In the genomic region with DNA sequence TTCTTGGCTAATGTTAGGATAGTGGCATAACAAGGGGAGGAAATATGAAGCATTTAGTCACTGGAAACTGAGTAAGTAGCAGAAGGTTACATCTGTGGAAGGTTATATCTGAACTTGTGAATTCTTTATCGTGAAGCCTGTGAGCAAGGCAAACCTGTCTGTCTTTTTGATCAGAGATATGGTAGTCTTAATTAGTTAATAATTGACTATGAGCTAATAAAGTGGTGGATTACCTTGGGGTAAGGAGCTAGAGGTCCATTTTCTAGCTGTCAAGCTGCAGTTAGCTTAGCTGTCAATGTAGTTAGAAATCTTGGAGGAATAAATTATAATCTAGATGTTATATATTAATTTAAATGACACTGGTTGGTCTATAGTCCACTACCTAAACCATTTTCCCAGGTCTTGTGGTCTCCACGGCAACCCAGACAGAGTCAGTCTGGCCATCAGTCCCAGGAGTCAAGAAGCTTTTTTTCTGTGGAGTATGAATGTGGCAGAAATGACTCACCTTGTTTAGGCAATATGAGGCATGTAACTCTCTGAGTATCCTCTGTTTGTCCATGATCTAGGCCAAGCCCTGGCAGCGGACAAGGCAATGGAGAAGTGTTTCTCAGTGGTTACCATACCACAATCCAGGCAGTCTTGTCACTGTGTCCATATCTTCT, we compare ENCODE assay signal across 23 mouse cellular contexts.
DNase-seq lines count a peak whose midpoint lies in the region; ATAC-seq and TF ChIP-seq lines count a peak whose summit lies in the region.
"Had no signal": no experiment of that assay in that cellular context is flagged by ENCODE, and none has a peak within 500 bp of the region (broad histone marks: within the 10 kb centered on the region; RNA-seq: fewer than 3 reads in every experiment).

No protein-coding gene starts in this region.

- H3K27me3 ChIP-seq in kidney, postnatal 0 days (ENCODE audit: insufficient read depth, low read length): no peaks in the 10 kb centered on the region
- H3K27me3 ChIP-seq in stomach, embryonic 15.5 days (replicated peaks): no peaks in the 10 kb centered on the region
- H3K27me3 ChIP-seq in hindbrain, embryonic 14.5 days (ENCODE audit: control insufficient read depth, insufficient read depth, low read length): no peaks in the 10 kb centered on the region
- H3K27me3 ChIP-seq: embryonic facial prominence, embryonic 13.5 days; forebrain, embryonic 12.5 days; heart, embryonic 15.5 days; hindbrain, embryonic 15.5 days had no signal

- no peak overlapping the region for H3K9ac ChIP-seq in kidney, postnatal 0 days (ENCODE audit: low read depth, low read length)
- no peak overlapping the region for H3K9ac ChIP-seq in stomach, embryonic 15.5 days
- no peak overlapping the region for H3K9ac ChIP-seq in hindbrain, embryonic 14.5 days
- H3K9ac ChIP-seq: embryonic facial prominence, embryonic 13.5 days; forebrain, embryonic 12.5 days; heart, embryonic 15.5 days; hindbrain, embryonic 15.5 days had no signal

- no peaks in the 10 kb centered on the region for H3K36me3 ChIP-seq in kidney, postnatal 0 days (ENCODE audit: insufficient read depth, low read length)
- no peaks in the 10 kb centered on the region for H3K36me3 ChIP-seq in stomach, embryonic 15.5 days
- H3K36me3 ChIP-seq in hindbrain, embryonic 14.5 days (replicated peaks; ENCODE audit: control insufficient read depth, insufficient read depth): no peaks in the 10 kb centered on the region
- H3K36me3 ChIP-seq: embryonic facial prominence, embryonic 13.5 days; forebrain, embryonic 12.5 days; G1E; heart, embryonic 15.5 days; hindbrain, embryonic 10.5 days; hindbrain, embryonic 15.5 days had no signal

- H3K4me3 ChIP-seq in kidney, postnatal 0 days (replicated peaks; ENCODE audit: low read depth, low read length): no peak overlapping the region
- H3K4me3 ChIP-seq in stomach, embryonic 15.5 days (replicated peaks): no peak overlapping the region
- H3K4me3 ChIP-seq in hindbrain, embryonic 14.5 days (replicated peaks; ENCODE audit: low read length): no peak overlapping the region
- H3K4me3 ChIP-seq: embryonic facial prominence, embryonic 13.5 days; forebrain, embryonic 12.5 days; heart, adult 2 months; heart, embryonic 15.5 days; hindbrain, embryonic 10.5 days; hindbrain, embryonic 15.5 days had no signal

- ATAC-seq in kidney, postnatal 0 days (replicated peaks; ENCODE audit: low FRiP score, low read depth): peak; percentile 82
- peak; percentile 53 for ATAC-seq in stomach, embryonic 15.5 days (ENCODE audit: insufficient read depth, low FRiP score, low read depth)
- no peak for ATAC-seq in hindbrain, embryonic 14.5 days (ENCODE audit: low FRiP score)
- ATAC-seq: CD4-positive, CD25-positive, alpha-beta regulatory T cell, adult 4 months; forebrain, embryonic 16.5 days had no signal

- no peaks in the 10 kb centered on the region for H3K9me3 ChIP-seq in kidney, postnatal 0 days (replicated peaks; ENCODE audit: low read length)
- H3K9me3 ChIP-seq in stomach, embryonic 15.5 days: no peaks in the 10 kb centered on the region
- H3K9me3 ChIP-seq in hindbrain, embryonic 14.5 days (ENCODE audit: control insufficient read depth, low read length): no peaks in the 10 kb centered on the region
- H3K9me3 ChIP-seq: embryonic facial prominence, embryonic 13.5 days; forebrain, embryonic 12.5 days; G1E; heart, embryonic 15.5 days; hindbrain, embryonic 10.5 days; hindbrain, embryonic 15.5 days had no signal

- WGBS in kidney, postnatal 0 days: 71% methylated on average over 3 of the region's 3 CpGs
- 66% methylated on average over 3 of the region's 3 CpGs for WGBS in stomach, embryonic 15.5 days
- 86% methylated on average over 3 of the region's 3 CpGs for whole genome bisulfite sequencing in hindbrain, embryonic 14.5 days

- peak; percentile 68 for DNase-seq in heart, adult 11 months
- DNase-seq in heart, postnatal 36 days: no peak
- peak; percentile 15 for DNase-seq in kidney, postnatal 0 days (ENCODE audit: low spot score)
- DNase-seq in kidney, postnatal 14 days: no peak
- no peak for DNase-seq in hindbrain, embryonic 14.5 days (ENCODE audit: low spot score)
- no peak for DNase-seq in cerebellum, adult 9-10 months
- DNase-seq: B cell, adult 2 months; cerebellum, adult 11-12 months; cerebellum, adult 9-11 months; cerebellum, postnatal 36 days; gastrocnemius, postnatal 10 days; heart, adult 2 months; heart, postnatal 14 days had no signal

- H3K27ac ChIP-seq in kidney, postnatal 0 days: no peak overlapping the region
- no peak overlapping the region for H3K27ac ChIP-seq in stomach, embryonic 15.5 days
- H3K27ac ChIP-seq in hindbrain, embryonic 14.5 days: no peak overlapping the region
- H3K27ac ChIP-seq: embryonic facial prominence, embryonic 13.5 days; forebrain, embryonic 12.5 days; heart, adult 2 months; heart, embryonic 15.5 days; hindbrain, embryonic 10.5 days; hindbrain, embryonic 15.5 days had no signal

- H3K4me2 ChIP-seq in kidney, postnatal 0 days (ENCODE audit: low read length): no peak overlapping the region
- H3K4me2 ChIP-seq in stomach, embryonic 15.5 days: no peak overlapping the region
- no peak overlapping the region for H3K4me2 ChIP-seq in hindbrain, embryonic 14.5 days (replicated peaks)
- H3K4me2 ChIP-seq: embryonic facial prominence, embryonic 13.5 days; forebrain, embryonic 12.5 days; heart, embryonic 11.5 days; heart, embryonic 15.5 days; hindbrain, embryonic 15.5 days had no signal

- H3K4me1 ChIP-seq in kidney, postnatal 0 days (replicated peaks; ENCODE audit: insufficient read depth, low read length): no peaks in the 10 kb centered on the region
- H3K4me1 ChIP-seq in stomach, embryonic 15.5 days: no peaks in the 10 kb centered on the region
- H3K4me1 ChIP-seq in hindbrain, embryonic 14.5 days (replicated peaks; ENCODE audit: control insufficient read depth, insufficient read depth, low read length): no peaks in the 10 kb centered on the region
- H3K4me1 ChIP-seq: forebrain, embryonic 12.5 days; heart, embryonic 15.5 days; hindbrain, embryonic 10.5 days; hindbrain, embryonic 15.5 days had no signal

- intact Hi-C loops in heart, postnatal 36 days (cut with DNase I): no loop called here

- TF ChIP-seq CTCF in kidney, postnatal 0 days (IDR thresholded peaks at IDR 0.05; ENCODE audit: low read depth): no peak

Comparison
In these comparisons a context has a peak if more than half of its experiments do, and no peak if none do; other contexts are left out.
1. DNase-seq: peak in heart, adult 11 months (single experiment) and kidney, postnatal 0 days (single experiment); none in heart, postnatal 36 days (0 of 2), kidney, postnatal 14 days (single experiment), hindbrain, embryonic 14.5 days (single experiment) and cerebellum, adult 9-10 months (single experiment).